Mouse (Mus musculus): ENCODE data around the gene Madcam1.

Madcam1 gene

GRCm38 (mm10) chr10:79709307-79709706, 44.9 kb downstream of the Madcam1 start:
- no peak for DNase-seq (ENCODE audit: low read depth, low spot score)

GRCm38 (mm10) chr10:79712029-79712428, 47.7 kb downstream of the Madcam1 start:
- peak; percentile 71 for DNase-seq (ENCODE audit: low read depth, low spot score)

GRCm38 (mm10) chr10:79712499-79713126, 48.3 kb downstream of the Madcam1 start:
- DNase-seq (ENCODE audit: low read depth, low spot score) = peak; percentile 71

- no peak for DNase-seq (ENCODE audit: low read depth, low spot score)
These were observed 48.8 kb downstream of the Madcam1 start for GRCm38 (mm10) chr10:79713163-79713562.

GRCm38 (mm10) chr10:79714996-79715395, 50.6 kb downstream of the Madcam1 start:
- DNase-seq (ENCODE audit: low read depth, low spot score) = no peak

- DNase-seq (ENCODE audit: low read depth, low spot score) = no peak
These were observed 52.1 kb downstream of the Madcam1 start, which contains the start of gene Hcn2 for GRCm38 (mm10) chr10:79716254-79716987. TSS of gene Hcn2 (plus strand) at chr10:79716634.

GRCm38 (mm10) chr10:79716988-79717355, 52.6 kb downstream of the Madcam1 start:
- peak; percentile 40 for DNase-seq (ENCODE audit: low read depth, low spot score)

GRCm38 (mm10) chr10:79717640-79718357, 53.4 kb downstream of the Madcam1 start:
- DNase-seq (ENCODE audit: low read depth, low spot score) = peak; percentile 48
